Mouse (Mus musculus) embryonic facial prominence, embryonic 12.5 days (tissue): ENCODE data around the gene Rgs14. TPM values are rescaled to one million over a fixed set of nuclear protein-coding genes. Genes with fewer than 3 reads are reported as not detected.

Experiments used
- ATAC-seq: fragments of 200-750 bp; cut with Nextera tagmentation; 2 replicates; pipeline ENCODE4 v1.8.0; 2017; ENCODE audit not compliant: insufficient number of reproducible peaks, insufficient read depth, low FRiP score, low TSS enrichment
- H3K27ac ChIP-seq: fragments of 300-500 bp; sonication (generic); 2 replicates; pipeline ENCODE4 v1.5.1; 2016; ENCODE audit warnings: mild to moderate bottlenecking
- H3K27me3 ChIP-seq: fragments of 300-500 bp; sonication (generic); 2 replicates; pipeline ENCODE4 v1.6.1; 2016; ENCODE audit warnings: mild to moderate bottlenecking, moderate library complexity
- H3K36me3 ChIP-seq: fragments of 300-500 bp; sonication (generic); 2 replicates; pipeline ENCODE4 v1.6.1; 2016; ENCODE audit warnings: mild to moderate bottlenecking
- H3K4me1 ChIP-seq: fragments of 300-500 bp; sonication (generic); 2 replicates; pipeline ENCODE4 v1.6.1; 2016
- H3K4me2 ChIP-seq: fragments of 300-500 bp; sonication (generic); replicated peaks from 2 replicates; pipeline ENCODE4 v1.6.1; 2016; ENCODE audit warnings: mild to moderate bottlenecking, moderate library complexity
- H3K4me3 ChIP-seq: fragments of 300-500 bp; sonication (generic); 2 replicates; pipeline ENCODE4 v1.5.1; 2016; ENCODE audit warnings: mild to moderate bottlenecking
- H3K9ac ChIP-seq: fragments of 300-500 bp; sonication (generic); 2 replicates; pipeline ENCODE4 v1.6.1; 2016; ENCODE audit warnings: mild to moderate bottlenecking, moderate library complexity
- H3K9me3 ChIP-seq: fragments of 300-500 bp; sonication (generic); 2 replicates; pipeline ENCODE4 v1.6.1; 2016; ENCODE audit warnings: mild to moderate bottlenecking, moderate library complexity
- WGBS: fragments of 180-500 bp; shearing (Covaris S2); methylation state at CpG from one replicate; pipeline ENCODE4 v1.1.7; 2016; 5-methylcytosine and 5-hydroxymethylcytosine counted together
- polyA plus RNA-seq: library from polyadenylated mRNA; unstranded; fragments of >200 nt; fragmentation: Nextera tagmentation; extraction: Ambion mirVana; gene quantifications from 2 replicates; pipeline ENCODE4 v1.2.1, GENCODE M21; 2016

The Rgs14 gene
- polyA plus RNA-seq, 1 experiment from 2014 or later: 1.2 TPM

DNA sequence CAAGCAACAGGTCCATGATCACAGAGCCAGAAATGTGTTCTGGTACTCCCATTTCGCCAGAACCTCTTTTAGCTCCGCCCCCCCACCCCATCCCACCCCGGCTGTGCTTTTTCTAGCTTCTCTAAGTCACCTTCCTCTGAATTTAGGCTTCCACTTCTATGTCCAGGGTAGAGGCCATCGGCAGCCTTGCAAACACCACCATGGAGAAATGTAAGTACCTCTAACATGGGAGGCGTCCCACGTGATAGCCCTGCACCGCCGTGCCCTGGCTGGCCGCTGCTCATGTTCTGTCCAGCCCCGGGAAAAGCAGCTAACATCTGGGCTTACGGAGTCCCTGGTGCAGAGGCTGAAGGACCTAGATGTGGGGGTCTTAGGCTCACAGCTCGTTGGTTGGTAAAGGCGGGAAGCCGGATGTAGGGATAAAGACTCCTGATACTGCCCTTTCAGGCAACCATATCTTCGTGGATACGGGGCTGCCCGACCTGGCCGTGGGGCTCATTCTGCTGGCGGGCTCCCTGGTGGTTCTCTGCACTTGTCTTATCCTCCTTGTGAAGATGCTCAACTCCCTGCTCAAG lies 39.1 kb downstream of the Rgs14 start:
- ATAC-seq: no peak
- 86% methylated on average over 19 of the region's 19 CpGs for WGBS
- no peaks in the 10 kb centered on the region for H3K36me3 ChIP-seq
- no peaks in the 10 kb centered on the region for H3K9me3 ChIP-seq
- H3K27ac ChIP-seq: no peak overlapping the region
- H3K9ac ChIP-seq: no peak overlapping the region
- no peak overlapping the region for H3K4me3 ChIP-seq
- no peaks in the 10 kb centered on the region for H3K4me1 ChIP-seq
- H3K4me2 ChIP-seq: no peak overlapping the region
- peaks cover 13% of the 10 kb centered on the region for H3K27me3 ChIP-seq

DNA sequence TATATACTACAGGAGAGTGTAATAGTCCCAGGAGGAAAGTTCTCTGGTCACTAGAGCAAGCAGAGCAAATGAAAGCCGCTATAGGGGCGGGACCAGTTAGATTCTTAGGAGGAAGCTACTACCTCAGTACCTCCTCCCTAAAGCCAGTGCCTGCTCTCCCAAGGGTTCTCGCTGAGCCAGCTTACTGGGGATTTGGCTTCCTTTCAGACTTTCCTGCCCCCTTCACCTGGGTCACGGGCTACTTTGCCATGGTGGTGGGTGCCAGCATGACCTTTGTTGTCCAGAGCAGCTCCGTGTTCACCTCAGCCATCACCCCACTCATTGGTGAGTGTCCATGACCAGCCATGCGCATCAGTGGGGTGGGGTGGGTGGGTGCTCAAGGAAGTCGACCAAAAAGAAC lies 42.3 kb downstream of the Rgs14 start:
- no peaks in the 10 kb centered on the region for H3K9me3 ChIP-seq
- no peak overlapping the region for H3K27ac ChIP-seq
- H3K4me1 ChIP-seq: peaks cover 2% of the 10 kb centered on the region; the same call in 1 of the 2 replicates
- WGBS: 76% methylated on average over 7 of the region's 7 CpGs
- no peak overlapping the region for H3K9ac ChIP-seq
- no peaks in the 10 kb centered on the region for H3K36me3 ChIP-seq
- H3K27me3 ChIP-seq: peaks cover 28% of the 10 kb centered on the region
- H3K4me2 ChIP-seq: no peak overlapping the region
- ATAC-seq: no peak
- no peak overlapping the region for H3K4me3 ChIP-seq

DNA sequence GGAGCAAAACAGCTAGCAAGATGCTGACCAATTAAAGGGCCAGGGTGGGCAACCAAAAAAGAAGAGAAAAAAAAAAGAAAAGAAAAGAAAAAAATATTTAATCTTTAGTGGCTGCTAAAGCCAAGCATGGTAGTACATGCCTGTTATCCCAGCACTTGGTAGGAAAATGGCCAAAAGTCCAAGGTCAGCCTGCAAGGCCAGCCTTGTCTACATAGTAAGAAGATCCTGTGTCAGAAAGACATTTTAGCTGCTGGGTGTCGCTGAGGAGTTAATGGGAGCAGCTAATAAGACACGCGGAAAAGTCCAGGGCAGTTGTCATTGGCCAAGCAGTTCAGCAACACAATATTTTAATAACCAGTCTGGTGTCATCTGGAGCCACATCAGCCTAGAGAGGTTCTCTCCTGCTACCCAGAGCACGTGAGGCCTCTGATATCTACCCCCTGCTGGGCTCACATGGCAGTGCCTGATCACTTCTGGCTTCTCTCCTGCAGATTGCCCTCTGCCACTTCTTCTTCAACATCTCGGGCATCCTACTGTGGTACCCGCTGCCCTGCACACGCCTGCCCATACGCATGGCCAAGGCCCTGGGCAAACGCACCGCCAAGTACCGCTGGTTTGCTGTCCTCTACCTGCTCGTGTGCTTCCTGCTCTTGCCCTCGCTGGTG lies 43.2 kb downstream of the Rgs14 start:
- WGBS: 76% methylated on average over 13 of the region's 13 CpGs
- Histone ChIP-seq H3K4me3 (no peak overlapping the region), H3K9ac (no peak overlapping the region), H3K9me3 (no peaks in the 10 kb centered on the region), H3K4me2 (no peak overlapping the region), H3K4me1 (peaks cover 3% of the 10 kb centered on the region; the same call in 1 of the 2 replicates), H3K27me3 (peaks cover 32% of the 10 kb centered on the region), H3K27ac (no peak overlapping the region), H3K36me3 (no peaks in the 10 kb centered on the region)
- no peak for ATAC-seq

DNA sequence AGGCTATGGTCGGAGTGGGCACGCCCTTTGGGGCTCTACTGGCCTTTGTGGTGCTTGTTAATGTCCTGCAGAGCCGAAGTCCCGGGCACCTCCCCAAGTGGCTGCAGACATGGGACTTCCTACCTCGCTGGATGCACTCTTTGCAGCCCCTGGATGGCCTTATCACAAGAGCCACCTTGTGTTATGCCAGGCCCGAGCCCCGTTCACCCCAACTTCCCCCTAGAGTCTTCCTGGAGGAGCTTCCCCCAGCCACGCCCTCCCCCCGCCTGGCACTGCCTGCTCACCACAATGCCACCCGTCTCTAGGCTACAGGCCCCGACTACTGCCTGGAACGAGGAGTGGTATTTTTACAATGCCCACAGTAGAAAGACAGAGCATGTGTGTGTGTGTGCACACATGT lies 43.8 kb downstream of the Rgs14 start:
- no peak overlapping the region for H3K27ac ChIP-seq
- no peaks in the 10 kb centered on the region for H3K9me3 ChIP-seq
- WGBS: 76% methylated on average over 12 of the region's 12 CpGs
- H3K4me2 ChIP-seq: no peak overlapping the region
- H3K36me3 ChIP-seq: no peaks in the 10 kb centered on the region
- ATAC-seq: no peak
- H3K4me3 ChIP-seq: no peak overlapping the region
- H3K4me1 ChIP-seq: peaks cover 6% of the 10 kb centered on the region; the same call in 1 of the 2 replicates
- H3K9ac ChIP-seq: no peak overlapping the region
- H3K27me3 ChIP-seq: peaks cover 36% of the 10 kb centered on the region

DNA sequence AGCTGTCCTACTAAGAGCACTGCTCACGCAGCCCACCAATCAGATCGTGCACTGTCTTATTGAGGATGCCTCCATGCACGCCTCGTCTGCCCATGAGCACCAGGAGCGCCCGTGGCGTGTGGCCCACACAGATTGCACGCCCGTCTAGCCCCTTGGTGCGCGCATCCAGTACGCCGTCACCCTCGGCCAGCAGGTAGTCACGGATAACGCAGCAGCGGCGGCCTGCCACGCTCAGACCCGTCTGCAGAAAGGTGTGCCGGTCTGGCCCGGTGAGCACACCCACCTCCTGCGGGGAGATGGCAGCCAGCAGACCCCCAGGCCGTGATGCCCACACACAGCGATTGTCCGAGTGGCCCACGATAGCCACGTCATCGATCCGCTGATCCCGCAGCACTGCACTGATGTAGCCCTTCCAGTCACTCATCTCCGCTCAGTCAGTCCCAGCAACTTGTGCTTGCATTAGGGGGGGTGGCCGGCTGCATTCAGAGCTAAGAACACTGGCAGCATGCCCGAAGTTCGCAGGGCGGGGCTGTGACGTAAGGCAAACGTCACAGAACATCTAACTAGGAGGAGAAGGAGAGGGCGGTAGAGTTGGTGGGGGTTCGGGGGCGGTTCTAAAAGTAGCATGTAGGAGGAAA lies 45.3 kb downstream of the Rgs14 start, which contains the start of gene Pfn3:
TSS of gene Pfn3 (minus strand) at position 490 of the 638 bp plus-strand sequence.
- H3K4me1 ChIP-seq: peaks cover 6% of the 10 kb centered on the region; the same call in 1 of the 2 replicates
- WGBS: 8% methylated on average over 41 of the region's 41 CpGs
- H3K9ac ChIP-seq: peak within 1 kb of the TSS; percentile 59
- H3K27ac ChIP-seq: 0 out of 2 replicates have a peak within 1 kb of the TSS, but pooled peaks have one; percentile 19
- peaks cover 50% of the 10 kb centered on the region for H3K27me3 ChIP-seq
- ATAC-seq: peak; percentile 62; the same call in 1 of the 2 replicates
- no peaks in the 10 kb centered on the region for H3K36me3 ChIP-seq
- H3K4me2 ChIP-seq: peak within 1 kb of the TSS; percentile 75
- no peaks in the 10 kb centered on the region for H3K9me3 ChIP-seq
- peak within 1 kb of the TSS; percentile 41 for H3K4me3 ChIP-seq

DNA sequence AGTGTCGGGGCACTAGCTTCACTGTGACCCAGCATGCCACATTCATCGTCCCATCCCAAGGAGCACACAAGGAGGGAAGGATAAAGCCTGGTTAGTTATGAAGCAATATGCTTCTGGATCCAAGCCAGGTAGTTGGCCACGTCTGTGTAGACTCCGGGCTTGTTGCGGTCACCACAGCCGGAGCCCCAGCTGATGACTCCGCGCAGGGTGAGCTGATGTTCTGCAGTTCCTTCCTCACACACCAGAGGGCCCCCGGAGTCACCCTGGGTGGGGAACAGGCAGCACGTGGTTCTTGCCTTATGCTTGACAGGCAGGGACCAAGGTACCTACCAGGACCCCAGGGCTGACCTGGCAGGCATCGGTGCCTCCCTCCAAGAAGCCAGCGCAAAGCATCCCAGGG lies 48.5 kb downstream of the Rgs14 start:
- no peak overlapping the region for H3K4me3 ChIP-seq
- 12% methylated on average over 12 of the region's 12 CpGs for WGBS
- H3K9me3 ChIP-seq: no peaks in the 10 kb centered on the region
- peaks cover 21% of the 10 kb centered on the region for H3K4me1 ChIP-seq
- no peak for ATAC-seq
- H3K36me3 ChIP-seq: no peaks in the 10 kb centered on the region
- H3K4me2 ChIP-seq: peak overlapping the region; percentile 10; the same call in 1 of the 2 replicates
- H3K27ac ChIP-seq: no peak overlapping the region
- H3K27me3 ChIP-seq: peaks cover 71% of the 10 kb centered on the region
- H3K9ac ChIP-seq: no peak overlapping the region

DNA sequence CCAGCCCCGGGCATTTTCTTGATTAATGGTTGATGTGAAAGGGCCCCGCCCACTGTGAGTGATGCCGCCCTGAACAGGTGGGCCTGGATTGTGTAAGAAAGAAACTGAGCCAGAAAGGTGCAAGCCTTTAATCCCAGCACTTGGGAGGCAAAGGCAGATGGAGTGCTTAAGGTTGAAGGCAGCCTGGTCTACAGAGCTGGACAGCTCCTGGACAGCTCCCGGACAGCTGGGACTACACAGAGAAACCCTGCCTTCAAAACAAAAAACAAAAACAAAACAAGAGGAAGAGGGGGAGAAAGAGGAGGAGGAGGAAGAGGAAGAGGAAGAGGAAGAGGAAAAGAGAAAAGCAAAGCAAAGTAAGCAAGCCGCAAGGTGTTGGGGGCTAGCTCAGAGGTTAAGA lies 49.6 kb downstream of the Rgs14 start:
- Histone ChIP-seq H3K9me3 (no peaks in the 10 kb centered on the region), H3K4me2 (no peak overlapping the region), H3K27ac (no peak overlapping the region), H3K9ac (no peak overlapping the region), H3K27me3 (peaks cover 60% of the 10 kb centered on the region), H3K36me3 (no peaks in the 10 kb centered on the region), H3K4me1 (peaks cover 21% of the 10 kb centered on the region), H3K4me3 (no peak overlapping the region)
- no peak for ATAC-seq
- WGBS: 74% methylated on average over 5 of the region's 5 CpGs

DNA sequence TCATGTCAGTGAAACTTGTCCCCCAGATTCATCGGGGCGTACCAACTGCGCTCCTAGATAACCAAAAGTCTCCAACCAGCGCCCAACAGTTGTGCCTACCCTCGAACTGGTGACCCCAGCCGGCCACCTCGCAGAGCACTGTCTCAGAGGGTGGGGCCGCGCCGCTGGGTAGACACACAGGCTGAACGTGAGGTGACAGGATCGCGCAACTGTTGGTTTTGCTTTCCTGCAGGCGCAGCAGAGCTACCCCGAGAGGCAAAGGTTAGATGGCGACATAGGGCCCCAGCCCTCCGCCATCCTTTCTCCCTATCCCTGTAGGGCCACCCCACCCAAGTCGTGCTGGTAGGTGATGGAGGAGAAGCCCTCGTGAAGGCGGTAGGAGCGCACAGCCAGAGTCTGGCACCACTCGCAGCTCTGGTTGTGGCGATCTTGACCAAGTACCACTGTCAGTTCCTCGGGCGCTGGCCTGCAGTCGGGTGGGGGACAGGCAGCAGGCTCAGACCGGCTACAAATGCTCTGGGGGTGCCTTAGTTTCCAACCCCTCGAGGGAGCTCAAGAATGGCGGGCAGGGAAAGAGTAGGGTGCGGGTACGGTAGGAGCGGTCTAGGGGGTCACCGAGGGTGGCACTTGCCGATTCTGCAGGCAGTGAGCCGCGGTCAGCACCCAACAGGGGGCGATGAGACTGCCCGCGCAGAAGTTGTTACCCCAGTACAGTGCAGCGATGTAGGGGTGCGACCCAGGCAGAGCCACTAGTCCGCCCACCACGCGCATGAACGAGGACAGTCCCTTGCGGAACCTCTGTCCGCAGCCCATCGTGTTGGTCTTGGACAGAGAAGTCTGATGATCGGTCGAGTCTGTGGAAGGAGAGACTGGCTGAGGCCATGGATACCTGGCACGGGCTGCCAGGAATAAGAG lies 50.7 kb downstream of the Rgs14 start:
- Histone ChIP-seq H3K27me3 (peaks cover 50% of the 10 kb centered on the region), H3K9ac (no peak overlapping the region), H3K9me3 (no peaks in the 10 kb centered on the region), H3K36me3 (no peaks in the 10 kb centered on the region), H3K4me1 (peaks cover 19% of the 10 kb centered on the region; the same call in 1 of the 2 replicates), H3K27ac (no peak overlapping the region), H3K4me3 (peak overlapping the region; percentile 5; the same call in 1 of the 2 replicates), H3K4me2 (peak overlapping the region; percentile 40)
- ATAC-seq: no peak
- WGBS: 29% methylated on average over 51 of the region's 51 CpGs

DNA sequence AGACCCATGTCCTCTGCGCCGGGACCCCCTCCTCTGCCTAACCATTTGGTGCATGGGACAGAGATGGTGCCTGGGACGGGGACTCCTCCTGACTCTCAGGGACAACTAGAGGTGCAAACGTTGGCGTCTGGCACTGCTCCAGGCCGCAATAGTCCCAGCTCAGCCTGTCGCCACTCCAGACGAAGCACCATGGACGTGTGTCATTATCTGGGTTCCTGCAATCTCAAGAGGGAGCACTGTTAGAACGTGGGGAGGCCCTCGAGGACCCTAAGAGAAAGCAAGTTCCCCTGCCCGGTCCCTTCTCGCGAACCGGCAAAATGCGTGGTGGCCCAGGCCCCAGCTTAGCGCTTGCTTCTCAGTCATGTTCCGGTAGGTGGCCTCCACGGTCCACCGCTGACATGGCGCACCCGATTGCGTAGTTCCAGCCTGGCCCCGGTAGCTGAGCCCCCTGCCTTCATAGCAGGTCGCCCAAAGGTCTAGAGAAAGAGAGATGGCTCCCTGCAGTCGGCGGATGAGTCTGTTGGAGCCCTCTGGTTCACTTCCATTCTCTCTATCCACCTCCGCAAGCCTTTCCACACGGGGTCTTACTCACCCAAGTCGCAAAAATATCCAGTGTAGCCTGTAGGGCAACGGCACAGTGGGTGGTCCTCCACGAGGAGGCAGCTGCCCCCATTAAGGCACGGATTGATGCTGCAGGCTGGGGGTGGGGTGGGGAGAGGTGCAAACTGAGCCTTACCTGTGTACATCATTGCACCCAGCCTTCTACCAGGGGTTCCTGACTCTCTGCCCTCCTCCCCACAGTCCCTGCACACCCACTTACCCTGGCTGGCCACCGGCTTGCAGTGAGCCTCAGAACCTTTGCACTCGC lies 51.6 kb downstream of the Rgs14 start:
- 11% methylated on average over 35 of the region's 35 CpGs for WGBS
- no peak for ATAC-seq

DNA sequence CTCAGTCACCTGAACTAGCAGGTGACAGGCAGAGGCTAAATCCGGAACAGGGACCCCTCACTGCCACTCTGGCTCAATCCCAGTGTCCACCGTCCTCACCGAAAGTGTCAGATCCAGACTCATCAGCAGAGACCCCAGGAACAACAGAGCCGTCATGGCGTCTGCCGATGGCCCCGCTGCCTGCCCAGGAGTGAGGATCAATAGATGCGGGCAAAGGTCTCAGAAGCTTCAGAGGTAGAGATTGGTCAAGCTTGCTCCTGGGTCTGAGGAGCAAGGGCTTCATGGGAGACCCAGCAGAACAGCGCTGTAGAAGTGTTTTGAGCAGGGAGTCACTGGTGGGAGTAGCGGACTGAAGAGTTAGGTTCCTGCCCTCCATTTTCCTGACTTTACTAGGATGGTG lies 57.1 kb downstream of the Rgs14 start, which contains the start of gene F12:
TSS of gene F12 (minus strand) at position 181 of the 400 bp plus-strand sequence.
- no peaks in the 10 kb centered on the region for H3K9me3 ChIP-seq
- WGBS: 89% methylated on average over 10 of the region's 10 CpGs
- H3K27ac ChIP-seq: no peak within 1 kb of the TSS
- no peak for ATAC-seq
- H3K36me3 ChIP-seq: no peaks in the 10 kb centered on the region
- no peak within 1 kb of the TSS for H3K4me2 ChIP-seq
- H3K27me3 ChIP-seq: peaks cover 13% of the 10 kb centered on the region
- peaks cover 2% of the 10 kb centered on the region; the same call in 1 of the 2 replicates for H3K4me1 ChIP-seq
- no peak within 1 kb of the TSS for H3K4me3 ChIP-seq
- H3K9ac ChIP-seq: no peak within 1 kb of the TSS

More for the DNA sequence above, 51.6 kb downstream of the Rgs14 start:
- Histone ChIP-seq H3K4me1 (peaks cover 19% of the 10 kb centered on the region; the same call in 1 of the 2 replicates), H3K27ac (no peak overlapping the region), H3K9me3 (no peaks in the 10 kb centered on the region), H3K36me3 (no peaks in the 10 kb centered on the region), H3K9ac (peak overlapping the region; percentile 15; the same call in 1 of the 2 replicates), H3K27me3 (peaks cover 50% of the 10 kb centered on the region), H3K4me2 (peak overlapping the region; percentile 40), H3K4me3 (peak overlapping the region; percentile 5)
